Mouse (Mus musculus): ENCODE data around the gene Pcyt2. TPM values are rescaled to one million over a fixed set of nuclear protein-coding genes. Genes with fewer than 3 reads are reported as not detected.

Gene Pcyt2
- polyA plus RNA-seq, 1 experiment from 2014 or later = 393 TPM

DNA sequence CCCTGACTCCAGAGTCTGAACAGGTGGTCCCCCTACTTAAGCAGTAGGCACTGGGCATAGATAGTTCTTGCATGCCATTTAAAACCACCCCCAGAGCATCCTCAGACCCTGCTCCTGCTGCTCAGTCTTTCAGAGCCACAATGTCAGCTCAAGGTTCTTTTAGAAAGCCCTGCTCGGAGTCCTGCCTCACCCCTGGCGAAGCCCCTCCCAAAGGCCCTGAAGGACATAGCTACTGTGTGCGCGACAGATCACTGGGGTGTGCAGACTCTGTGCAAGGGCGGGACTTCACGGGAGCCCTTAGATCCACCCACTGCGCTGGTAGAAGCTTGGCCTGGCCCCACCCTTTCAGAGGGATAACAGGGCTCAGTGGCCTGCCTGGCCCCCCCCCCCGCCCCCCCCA lies 8.5 kb downstream of the Pcyt2 start:
- no peak overlapping the region for H3K27ac ChIP-seq (ENCODE audit: low read length)
- 40% methylated on average over 7 of the region's 8 CpGs for WGBS
- no peak overlapping the region for H3K4me2 ChIP-seq (ENCODE audit: low read depth, low read length)
- H3K27me3 ChIP-seq (replicated peaks; ENCODE audit: control insufficient read depth, insufficient read depth, low read length) = no peaks in the 10 kb centered on the region
- no peaks in the 10 kb centered on the region for H3K9me3 ChIP-seq (ENCODE audit: control insufficient read depth, low read length)
- peak overlapping the region; percentile 66; the same call in 1 of the 2 replicates for H3K9ac ChIP-seq (ENCODE audit: low read depth, low read length)
- peaks cover 20% of the 10 kb centered on the region for H3K4me1 ChIP-seq (ENCODE audit: control insufficient read depth, insufficient read depth, low read length)
- H3K4me3 ChIP-seq (ENCODE audit: low read length) = no peak overlapping the region
- peak; percentile 68 for ATAC-seq
- peaks cover 29% of the 10 kb centered on the region for H3K36me3 ChIP-seq (ENCODE audit: control insufficient read depth, insufficient read depth, low read length)

DNA sequence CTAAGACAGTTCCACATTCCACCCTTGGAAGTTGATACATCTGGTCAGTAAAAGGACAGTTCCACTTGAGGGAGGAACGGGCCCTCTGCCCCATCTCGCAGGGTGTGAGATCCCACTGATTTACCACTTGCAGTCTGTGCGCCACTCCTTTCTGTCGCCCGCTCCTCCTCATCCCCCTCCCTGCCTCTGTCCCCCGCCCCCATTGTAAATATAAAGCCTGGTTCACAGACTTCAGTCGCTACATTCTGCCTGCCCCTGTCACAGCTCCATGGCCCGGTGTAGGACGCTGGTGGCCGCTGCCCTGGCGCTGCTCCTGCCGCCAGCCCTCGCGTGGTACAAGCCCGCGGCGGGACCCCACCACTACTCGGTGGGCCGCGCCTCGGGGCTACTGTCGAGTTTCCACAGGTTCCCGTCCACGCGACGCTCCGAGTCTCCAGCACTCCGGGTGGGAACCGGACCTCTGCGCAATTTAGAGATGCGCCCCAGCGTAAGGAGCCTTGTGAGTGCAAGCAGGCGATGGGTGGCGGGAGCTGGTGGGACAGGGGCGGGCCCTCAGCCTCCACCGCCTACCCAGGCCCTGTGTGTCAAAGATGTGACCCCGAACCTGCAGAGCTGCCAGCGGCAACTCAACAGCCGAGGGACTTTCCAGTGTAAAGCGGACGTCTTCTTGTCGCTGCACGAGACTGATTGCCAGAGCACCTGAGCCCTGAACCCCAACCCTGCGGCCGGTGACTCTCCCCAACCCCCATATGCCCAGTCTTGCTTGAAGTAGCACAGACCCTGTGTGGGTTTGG lies 9.3 kb downstream of the Pcyt2 start, which contains the start of gene Npb:
Gene Npb (plus strand): TSS at position 237 of the 794 bp plus-strand sequence.
- peak within 1 kb of the TSS; percentile 66 for H3K9ac ChIP-seq (ENCODE audit: low read depth, low read length)
- 7% methylated on average over 45 of the region's 45 CpGs for WGBS
- H3K4me1 ChIP-seq (ENCODE audit: control insufficient read depth, insufficient read depth, low read length) = peaks cover 20% of the 10 kb centered on the region
- ATAC-seq = peak; percentile 21; the same call in 1 of the 2 replicates
- H3K36me3 ChIP-seq (ENCODE audit: control insufficient read depth, insufficient read depth, low read length) = peaks cover 25% of the 10 kb centered on the region
- H3K4me2 ChIP-seq (ENCODE audit: low read depth, low read length) = peak within 1 kb of the TSS; percentile 55
- no peak within 1 kb of the TSS for H3K27ac ChIP-seq (ENCODE audit: low read length)
- no peaks in the 10 kb centered on the region for H3K27me3 ChIP-seq (replicated peaks; ENCODE audit: control insufficient read depth, insufficient read depth, low read length)
- H3K9me3 ChIP-seq (ENCODE audit: control insufficient read depth, low read length) = no peaks in the 10 kb centered on the region
- peak within 1 kb of the TSS; percentile 29 for H3K4me3 ChIP-seq (ENCODE audit: low read length)

DNA sequence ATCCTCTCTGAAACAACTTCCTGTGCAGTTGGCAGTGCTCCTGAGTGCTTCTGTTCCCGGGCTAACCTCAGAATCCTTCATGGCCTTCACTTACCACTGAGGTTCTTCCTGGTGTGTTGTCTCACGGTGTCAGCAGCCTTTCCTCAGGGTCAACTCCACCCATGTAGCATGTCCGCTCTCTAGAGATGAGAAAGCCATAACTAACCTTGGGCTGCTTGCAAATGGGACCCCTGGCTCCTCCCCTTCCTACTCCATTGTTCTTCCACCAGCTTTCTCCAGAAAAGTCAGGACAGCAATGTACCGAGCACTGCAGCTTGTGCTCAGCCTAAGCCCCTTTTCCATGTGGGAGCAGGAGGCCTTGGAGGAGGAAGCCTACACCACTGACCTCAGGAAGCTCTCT lies 11.0 kb downstream of the Pcyt2 start:
- Histone ChIP-seq H3K4me1 (ENCODE audit: control insufficient read depth, insufficient read depth, low read length) (peaks cover 20% of the 10 kb centered on the region), H3K9me3 (ENCODE audit: control insufficient read depth, low read length) (no peaks in the 10 kb centered on the region), H3K4me3 (ENCODE audit: low read length) (no peak overlapping the region), H3K4me2 (ENCODE audit: low read depth, low read length) (no peak overlapping the region), H3K36me3 (ENCODE audit: control insufficient read depth, insufficient read depth, low read length) (peaks cover 11% of the 10 kb centered on the region), H3K27ac (ENCODE audit: low read length) (no peak overlapping the region), H3K9ac (ENCODE audit: low read depth, low read length) (no peak overlapping the region), H3K27me3 (replicated peaks; ENCODE audit: control insufficient read depth, insufficient read depth, low read length) (no peaks in the 10 kb centered on the region)
- WGBS = 69% methylated on average over 4 of the region's 4 CpGs
- no peak for ATAC-seq

DNA sequence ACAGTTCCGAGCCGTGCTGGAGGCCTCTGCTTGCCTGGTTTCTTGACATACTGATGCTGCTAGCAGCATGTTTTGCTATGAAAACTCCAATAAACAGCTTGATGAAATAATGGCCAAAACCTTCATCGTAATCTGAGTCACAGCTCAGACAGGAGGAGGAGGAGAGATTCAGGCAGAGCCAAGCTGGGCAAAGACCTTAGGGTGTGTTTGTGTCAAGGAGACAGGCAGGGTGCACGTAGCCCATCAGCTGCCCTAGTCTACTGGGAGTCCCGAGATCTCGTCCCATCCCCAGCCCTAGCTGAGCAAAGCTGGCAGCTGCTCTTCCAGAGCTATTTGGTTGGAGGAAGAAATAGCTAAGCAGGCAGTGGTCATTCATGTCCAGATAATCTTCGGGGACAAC lies 12.1 kb downstream of the Pcyt2 start:
- H3K36me3 ChIP-seq (ENCODE audit: control insufficient read depth, insufficient read depth, low read length) = peaks cover 2% of the 10 kb centered on the region
- WGBS = 94% methylated on average over 7 of the region's 7 CpGs
- no peak for ATAC-seq

DNA sequence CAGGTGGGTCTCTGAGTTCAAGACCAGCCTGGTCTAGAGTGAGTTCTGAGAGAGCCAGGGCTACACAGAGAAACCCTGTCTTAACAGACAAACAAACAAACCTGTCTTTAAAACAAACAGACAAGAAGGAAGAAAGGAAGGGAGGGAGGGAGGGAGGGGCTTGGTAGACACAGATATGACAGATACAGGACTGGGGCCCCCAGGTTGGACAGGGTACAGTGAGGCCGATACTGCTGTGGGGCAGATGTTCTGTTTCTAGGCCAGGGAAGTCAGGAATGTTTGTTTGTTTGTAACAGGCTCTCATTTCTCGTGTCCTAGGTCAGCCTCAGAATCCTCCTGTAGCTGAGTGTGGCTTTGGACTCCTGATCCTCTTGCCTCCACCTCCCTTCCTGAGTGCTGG lies 14.2 kb downstream of the Pcyt2 start:
- H3K27ac ChIP-seq (ENCODE audit: low read length) = no peak overlapping the region
- H3K27me3 ChIP-seq (replicated peaks; ENCODE audit: control insufficient read depth, insufficient read depth, low read length) = no peaks in the 10 kb centered on the region
- no peak for ATAC-seq
- H3K9me3 ChIP-seq (ENCODE audit: control insufficient read depth, low read length) = no peaks in the 10 kb centered on the region
- no peak overlapping the region for H3K4me2 ChIP-seq (ENCODE audit: low read depth, low read length)
- H3K36me3 ChIP-seq (ENCODE audit: control insufficient read depth, insufficient read depth, low read length) = peaks cover 2% of the 10 kb centered on the region; the same call in 1 of the 2 replicates
- peaks cover 19% of the 10 kb centered on the region for H3K4me1 ChIP-seq (ENCODE audit: control insufficient read depth, insufficient read depth, low read length)
- 75% methylated on average over 2 of the region's 2 CpGs for WGBS
- H3K4me3 ChIP-seq (ENCODE audit: low read length) = no peak overlapping the region
- no peak overlapping the region for H3K9ac ChIP-seq (ENCODE audit: low read depth, low read length)

More for the DNA sequence above, 12.1 kb downstream of the Pcyt2 start:
- Histone ChIP-seq H3K27ac (ENCODE audit: low read length) (no peak overlapping the region), H3K9ac (ENCODE audit: low read depth, low read length) (no peak overlapping the region), H3K9me3 (ENCODE audit: control insufficient read depth, low read length) (no peaks in the 10 kb centered on the region), H3K27me3 (replicated peaks; ENCODE audit: control insufficient read depth, insufficient read depth, low read length) (no peaks in the 10 kb centered on the region), H3K4me1 (ENCODE audit: control insufficient read depth, insufficient read depth, low read length) (peaks cover 20% of the 10 kb centered on the region), H3K4me3 (ENCODE audit: low read length) (no peak overlapping the region), H3K4me2 (ENCODE audit: low read depth, low read length) (no peak overlapping the region)

DNA sequence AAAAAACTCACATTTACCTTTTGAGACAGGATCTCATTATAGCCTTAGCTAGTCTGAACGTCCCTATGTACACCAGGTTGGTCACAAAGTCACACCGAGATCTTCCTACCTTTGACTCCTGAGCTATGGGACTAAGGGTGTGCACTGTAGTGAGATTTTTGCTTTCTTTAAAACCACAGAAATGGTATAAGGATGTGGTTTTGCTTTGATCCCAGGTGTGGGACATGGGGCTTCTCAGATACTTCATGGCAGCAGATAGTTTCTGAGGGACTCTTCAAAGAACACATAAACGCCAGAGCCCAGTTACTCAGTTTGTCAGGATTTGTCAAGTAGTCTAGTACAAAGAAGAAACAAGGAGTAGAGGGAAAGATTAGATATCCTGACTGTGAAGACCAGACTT lies 17.0 kb downstream of the Pcyt2 start:
- Histone ChIP-seq H3K27me3 (replicated peaks; ENCODE audit: control insufficient read depth, insufficient read depth, low read length) (no peaks in the 10 kb centered on the region), H3K36me3 (ENCODE audit: control insufficient read depth, insufficient read depth, low read length) (peaks cover 9% of the 10 kb centered on the region; the same call in 1 of the 2 replicates), H3K4me2 (ENCODE audit: low read depth, low read length) (no peak overlapping the region), H3K27ac (ENCODE audit: low read length) (no peak overlapping the region), H3K4me1 (ENCODE audit: control insufficient read depth, insufficient read depth, low read length) (peaks cover 24% of the 10 kb centered on the region), H3K4me3 (ENCODE audit: low read length) (no peak overlapping the region), H3K9ac (ENCODE audit: low read depth, low read length) (no peak overlapping the region), H3K9me3 (ENCODE audit: control insufficient read depth, low read length) (no peaks in the 10 kb centered on the region)
- 93% methylated on average over 3 of the region's 3 CpGs for WGBS
- no peak for ATAC-seq

DNA sequence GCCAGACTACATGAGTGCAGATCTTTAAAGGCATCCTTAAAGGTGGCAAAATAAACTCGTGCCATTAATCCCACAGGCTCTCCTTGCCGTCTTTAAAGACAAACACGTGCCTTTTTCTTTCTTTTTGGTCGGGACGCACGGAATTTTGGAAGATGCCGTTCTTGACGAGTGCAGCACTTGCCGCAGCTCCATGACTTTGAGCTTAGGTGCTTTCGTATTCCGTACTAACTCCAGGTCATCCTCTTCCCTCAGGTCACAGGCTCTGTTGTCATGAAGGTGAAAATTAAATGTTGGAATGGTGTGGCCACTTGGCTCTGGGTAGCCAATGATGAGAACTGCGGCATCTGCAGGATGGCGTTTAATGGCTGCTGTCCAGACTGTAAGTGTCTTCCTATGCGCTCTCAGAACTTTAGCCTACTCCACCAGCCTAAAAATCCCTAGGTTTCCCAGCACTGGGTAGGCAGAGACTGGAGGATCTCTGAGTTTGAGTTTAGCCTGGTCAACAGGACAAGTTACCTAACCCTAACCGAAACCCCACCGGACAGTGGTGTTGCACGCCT lies 18.7 kb downstream of the Pcyt2 start:
- peaks cover 20% of the 10 kb centered on the region for H3K36me3 ChIP-seq (ENCODE audit: control insufficient read depth, insufficient read depth, low read length)
- H3K4me3 ChIP-seq (ENCODE audit: low read length) = peak overlapping the region; percentile 94
- H3K4me2 ChIP-seq (ENCODE audit: low read depth, low read length) = peak overlapping the region; percentile 92
- 48% methylated on average over 17 of the region's 17 CpGs for WGBS
- ATAC-seq = no peak
- H3K9me3 ChIP-seq (ENCODE audit: control insufficient read depth, low read length) = no peaks in the 10 kb centered on the region
- no peaks in the 10 kb centered on the region for H3K27me3 ChIP-seq (replicated peaks; ENCODE audit: control insufficient read depth, insufficient read depth, low read length)
- peak overlapping the region; percentile 77 for H3K27ac ChIP-seq (ENCODE audit: low read length)
- peaks cover 24% of the 10 kb centered on the region for H3K4me1 ChIP-seq (ENCODE audit: control insufficient read depth, insufficient read depth, low read length)
- peak overlapping the region; percentile 99 for H3K9ac ChIP-seq (ENCODE audit: low read depth, low read length)

DNA sequence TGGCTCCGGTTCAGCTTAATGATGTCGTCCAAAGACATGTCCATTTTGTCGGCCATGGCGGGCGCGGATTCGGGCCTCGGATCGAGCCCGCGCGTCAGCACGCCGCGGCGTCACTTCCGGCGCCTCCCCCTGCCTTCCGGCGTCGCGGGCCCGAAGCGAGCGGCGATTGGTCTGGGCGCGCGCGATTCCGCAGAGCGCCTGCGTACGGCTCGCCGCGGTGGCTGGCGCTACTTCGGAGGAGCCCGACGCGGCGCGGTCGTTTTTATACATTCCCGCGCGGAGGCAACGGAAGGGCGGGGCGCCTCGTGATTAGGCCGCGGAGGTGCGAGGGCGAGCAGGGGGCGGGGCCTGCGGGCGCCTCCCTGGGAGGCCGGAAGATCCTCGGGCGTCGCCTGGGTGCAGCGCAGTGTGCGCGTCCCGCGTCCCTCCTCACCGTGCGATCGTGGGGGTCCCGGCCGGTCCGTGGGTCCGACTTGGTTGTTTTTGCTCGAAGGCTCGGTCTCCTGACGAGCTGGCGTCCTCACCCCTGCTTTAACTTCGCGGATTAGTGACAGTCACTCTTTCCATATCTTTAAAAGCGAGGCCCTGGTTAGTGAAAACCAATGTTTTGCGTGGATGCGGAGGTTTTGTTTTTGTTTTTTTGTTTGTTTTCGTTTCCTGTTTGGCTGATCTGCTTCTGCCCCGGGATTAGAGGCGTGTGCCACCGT lies 19.3 kb downstream of the Pcyt2 start, which contains the start of the genes Alyref and Anapc11:
Gene Alyref (minus strand): TSS at position 83 of the 707 bp plus-strand sequence.
Gene Anapc11 (plus strand): TSS at position 139 of the 707 bp plus-strand sequence.
- Histone ChIP-seq H3K4me1 (ENCODE audit: control insufficient read depth, insufficient read depth, low read length) (peaks cover 24% of the 10 kb centered on the region), H3K4me2 (ENCODE audit: low read depth, low read length) (peak within 1 kb of the TSS; percentile 92), H3K27me3 (replicated peaks; ENCODE audit: control insufficient read depth, insufficient read depth, low read length) (no peaks in the 10 kb centered on the region), H3K4me3 (ENCODE audit: low read length) (peak within 1 kb of the TSS; percentile 94), H3K36me3 (ENCODE audit: control insufficient read depth, insufficient read depth, low read length) (peaks cover 25% of the 10 kb centered on the region), H3K27ac (ENCODE audit: low read length) (peak within 1 kb of the TSS; percentile 89), H3K9ac (ENCODE audit: low read depth, low read length) (peak within 1 kb of the TSS; percentile 99), H3K9me3 (ENCODE audit: control insufficient read depth, low read length) (no peaks in the 10 kb centered on the region)
- ATAC-seq = peak; percentile 99
- WGBS = under 1% methylated on average over 87 of the region's 88 CpGs

Measured in intestine, embryonic 16.5 days (tissue).